Mouse (Mus musculus): ENCODE results near the gene Pnpla6. TPM values are rescaled to one million over a fixed set of nuclear protein-coding genes. Genes with fewer than 3 reads are reported as not detected.

Pnpla6 gene
- total and polyA plus RNA-seq, 3 experiments: 35.2 to 48.3 (median 38.8) TPM

DNA sequence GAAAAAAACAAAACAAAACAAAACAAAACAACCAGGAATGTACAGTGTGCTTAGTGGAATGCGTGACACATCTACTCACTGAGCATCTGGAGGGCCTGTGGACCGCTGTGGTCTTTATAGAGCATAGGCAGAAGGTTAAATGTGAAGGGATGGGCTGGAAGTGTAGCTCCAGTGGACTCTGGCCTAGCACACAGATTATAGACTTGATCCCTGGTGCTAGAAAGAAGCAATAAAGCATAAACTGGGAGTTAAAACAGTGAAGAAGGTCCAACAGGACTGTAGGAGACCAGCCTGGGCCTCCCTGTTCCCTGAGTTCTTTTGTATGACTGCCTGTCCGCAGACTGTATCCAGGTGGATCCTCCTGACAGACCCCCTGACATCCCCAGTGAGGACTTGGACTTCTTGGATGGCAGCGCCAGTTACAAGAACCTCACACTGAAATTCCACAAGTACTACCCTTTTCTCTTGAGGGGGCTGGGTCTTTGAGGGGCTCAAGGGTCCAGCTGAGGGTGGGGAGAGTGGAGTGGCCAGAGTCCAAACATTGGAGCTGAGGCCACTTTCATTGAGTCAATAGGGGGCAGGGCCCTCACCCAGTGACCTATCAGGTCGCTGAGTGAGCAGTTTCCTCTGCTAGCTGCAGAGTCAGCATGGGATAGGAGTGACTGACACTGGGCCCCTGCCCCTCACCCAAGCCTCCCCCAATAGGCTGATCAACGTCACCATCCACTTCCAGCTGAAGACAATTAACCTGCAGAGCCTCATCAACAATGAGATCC lies 7.0 kb upstream of the Pnpla6 start:
- DNase-seq: no peak

DNA sequence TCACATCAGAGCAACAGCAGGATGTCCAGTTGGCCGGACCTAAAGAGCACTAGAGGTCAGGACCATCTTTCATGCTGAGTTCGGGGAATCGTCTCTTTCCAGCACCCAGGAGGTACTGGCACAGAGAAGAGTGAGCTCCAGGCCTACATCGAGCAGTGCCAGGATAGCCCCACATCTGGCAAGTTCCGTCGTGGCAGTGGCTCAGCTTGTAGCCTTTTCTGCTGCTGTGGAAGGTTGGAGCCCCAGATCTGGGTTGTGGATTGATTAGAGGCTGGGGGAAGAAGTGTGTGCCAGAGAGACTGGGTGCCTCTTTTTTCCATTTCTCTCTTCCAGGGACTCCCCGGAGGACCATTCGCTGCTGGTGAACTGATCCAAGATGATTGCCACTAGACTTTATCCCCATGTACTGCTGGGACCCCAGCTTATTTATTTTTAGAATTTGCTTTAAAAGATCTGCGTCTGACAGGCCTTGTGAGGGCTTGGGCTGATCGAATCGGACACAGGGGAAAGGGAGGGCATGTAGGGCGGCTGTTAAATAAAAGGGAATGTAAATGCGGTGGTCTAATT lies 420 bp upstream of the Pnpla6 start:
- DNase-seq: no peak

DNA sequence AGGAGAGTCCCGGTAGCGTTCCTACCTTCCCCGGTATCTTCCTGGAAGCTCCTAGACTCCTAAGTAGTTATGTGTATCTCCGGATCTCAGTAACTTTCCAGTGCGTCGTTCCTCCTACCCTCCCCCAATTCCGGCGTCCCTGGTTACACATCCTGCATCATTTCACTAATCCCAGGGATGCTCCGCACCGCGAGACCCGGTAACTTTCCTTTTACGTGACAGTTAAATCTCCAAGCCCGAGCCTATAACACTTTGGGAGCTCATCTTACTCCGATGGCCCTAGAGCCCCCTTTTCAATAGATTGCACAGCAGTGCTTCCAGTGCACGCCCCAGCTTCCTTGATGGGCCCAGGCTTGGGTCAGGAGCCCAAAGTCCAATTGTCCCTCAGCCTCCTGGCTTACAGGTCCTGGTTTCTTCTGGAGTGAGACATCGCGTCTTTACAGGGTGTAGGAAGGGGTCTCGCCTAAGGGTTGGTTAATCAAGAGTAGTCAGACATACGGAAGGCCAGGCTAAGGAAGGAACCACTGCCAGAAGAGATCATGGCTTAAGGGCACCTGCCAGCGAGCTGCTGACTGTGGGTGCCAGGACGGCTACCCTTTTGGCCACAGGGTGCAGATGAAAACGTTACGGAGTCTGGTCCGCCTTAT lies 710 bp downstream of the Pnpla6 start:
- peak; percentile 69 for DNase-seq

DNA sequence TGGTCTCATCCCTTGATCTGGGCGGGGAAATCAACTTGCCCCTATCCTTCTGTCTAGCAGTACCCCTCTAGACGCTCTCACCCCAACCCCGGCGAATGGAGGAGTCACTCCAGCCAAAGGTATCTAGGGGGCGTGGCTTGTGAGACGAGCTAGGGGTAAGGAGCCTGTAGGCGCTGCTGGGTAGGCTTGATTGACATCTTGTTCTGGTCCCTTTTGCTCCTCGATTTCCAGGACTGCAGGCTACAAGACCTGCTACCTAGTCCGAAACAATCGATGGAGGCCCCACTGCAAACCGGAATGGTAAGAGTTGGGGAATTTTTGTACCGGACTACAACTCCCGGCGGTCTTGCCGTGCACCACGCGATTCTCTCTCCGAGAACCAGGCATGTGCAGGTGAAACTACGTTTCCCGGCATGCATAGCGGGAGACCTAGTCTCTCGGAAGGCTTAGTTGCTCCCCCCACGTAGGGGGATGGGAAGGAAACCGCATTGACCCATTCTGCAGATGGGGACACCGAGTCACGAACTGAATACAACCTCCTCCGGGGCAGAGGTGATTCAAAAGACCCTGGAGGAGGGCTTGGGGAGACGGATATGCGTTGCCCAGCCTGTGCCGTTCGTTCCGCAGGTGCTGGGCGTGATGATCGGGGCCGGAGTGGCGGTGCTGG lies 1.4 kb downstream of the Pnpla6 start:
- peak; percentile 95 for DNase-seq

DNA sequence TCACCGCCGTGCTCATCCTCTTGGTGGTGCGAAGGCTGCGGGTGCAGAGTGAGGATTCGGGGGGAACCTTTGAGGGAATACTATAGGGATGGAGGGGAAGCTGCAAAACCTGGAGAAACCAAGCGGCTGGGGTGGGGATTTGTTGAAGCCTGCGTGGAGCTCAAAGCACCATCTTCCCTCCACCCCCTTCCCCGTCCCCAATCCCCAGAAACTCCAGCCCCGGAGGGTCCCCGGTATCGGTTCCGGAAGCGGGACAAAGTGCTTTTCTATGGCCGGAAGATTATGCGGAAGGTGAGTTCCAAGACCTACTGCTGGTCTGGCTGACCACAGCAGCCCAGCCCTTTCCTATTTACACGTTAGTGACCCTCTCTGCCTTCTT lies 1.9 kb downstream of the Pnpla6 start:
- DNase-seq: no peak

DNA sequence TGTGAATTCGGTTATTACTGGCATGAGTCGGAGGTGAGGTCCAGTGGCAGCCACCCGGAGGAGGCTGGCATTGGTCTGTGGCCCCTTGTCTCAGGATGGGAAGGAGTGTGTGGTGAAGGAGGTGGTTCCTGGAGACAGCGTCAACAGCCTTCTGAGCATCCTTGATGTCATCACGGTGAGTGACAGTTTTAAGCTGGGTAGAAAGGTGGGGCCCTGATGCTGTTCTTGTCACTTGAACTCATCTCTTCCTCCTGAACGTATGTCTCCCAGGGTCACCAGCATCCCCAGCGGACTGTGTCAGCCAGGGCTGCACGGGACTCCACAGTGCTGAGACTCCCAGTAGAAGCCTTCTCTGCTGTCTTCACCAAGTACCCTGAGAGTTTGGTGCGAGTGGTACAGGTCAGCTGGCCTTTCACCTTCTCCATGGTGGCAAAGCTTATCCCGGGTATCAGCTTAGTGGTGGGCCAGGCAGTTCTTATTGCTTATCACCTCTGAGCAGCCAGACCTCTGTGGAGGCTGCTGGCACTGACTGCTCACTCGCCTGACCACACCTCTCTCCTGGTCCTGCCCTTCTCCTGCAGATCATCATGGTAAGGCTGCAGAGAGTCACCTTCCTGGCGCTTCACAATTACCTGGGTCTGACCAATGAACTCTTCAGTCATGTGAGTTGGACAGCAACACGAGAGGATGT lies 7.0 kb downstream of the Pnpla6 start:
- DNase-seq: no peak

DNA sequence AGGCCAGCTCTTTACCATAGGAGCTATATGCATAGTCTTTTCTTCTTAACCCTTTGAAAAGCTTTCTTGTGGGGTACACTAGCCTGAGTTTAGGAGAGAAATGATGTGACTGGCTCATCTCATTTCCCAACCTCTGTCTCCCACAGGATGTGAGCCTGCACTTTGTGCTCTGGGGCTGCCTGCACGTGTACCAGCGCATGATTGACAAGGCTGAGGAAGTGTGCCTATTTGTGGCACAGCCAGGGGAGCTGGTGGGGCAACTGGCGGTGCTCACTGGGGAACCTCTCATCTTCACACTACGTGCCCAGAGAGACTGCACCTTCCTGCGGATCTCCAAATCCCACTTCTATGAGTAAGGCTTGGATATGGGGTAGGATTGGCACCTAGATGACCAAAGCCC lies 15.6 kb downstream of the Pnpla6 start:
- no peak for DNase-seq

DNA sequence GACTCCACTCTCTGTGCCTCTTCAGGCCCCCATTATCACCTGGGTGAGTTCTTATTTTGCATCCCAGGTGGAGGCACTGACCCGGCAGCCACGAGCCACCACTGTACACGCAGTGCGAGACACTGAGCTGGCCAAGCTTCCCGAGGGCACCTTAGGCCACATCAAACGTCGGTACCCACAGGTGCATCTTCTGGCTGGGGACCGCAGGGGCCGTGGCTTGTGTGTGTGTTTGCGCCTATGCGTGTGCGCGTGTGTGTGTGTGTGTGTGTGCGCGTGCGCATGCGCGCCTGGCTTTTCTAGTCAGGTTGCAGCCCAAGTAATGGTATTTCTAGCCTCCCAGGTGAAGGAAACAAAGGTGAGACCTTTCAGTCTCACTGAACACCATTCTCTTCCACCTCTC lies 16.8 kb downstream of the Pnpla6 start:
- DNase-seq: no peak

DNA sequence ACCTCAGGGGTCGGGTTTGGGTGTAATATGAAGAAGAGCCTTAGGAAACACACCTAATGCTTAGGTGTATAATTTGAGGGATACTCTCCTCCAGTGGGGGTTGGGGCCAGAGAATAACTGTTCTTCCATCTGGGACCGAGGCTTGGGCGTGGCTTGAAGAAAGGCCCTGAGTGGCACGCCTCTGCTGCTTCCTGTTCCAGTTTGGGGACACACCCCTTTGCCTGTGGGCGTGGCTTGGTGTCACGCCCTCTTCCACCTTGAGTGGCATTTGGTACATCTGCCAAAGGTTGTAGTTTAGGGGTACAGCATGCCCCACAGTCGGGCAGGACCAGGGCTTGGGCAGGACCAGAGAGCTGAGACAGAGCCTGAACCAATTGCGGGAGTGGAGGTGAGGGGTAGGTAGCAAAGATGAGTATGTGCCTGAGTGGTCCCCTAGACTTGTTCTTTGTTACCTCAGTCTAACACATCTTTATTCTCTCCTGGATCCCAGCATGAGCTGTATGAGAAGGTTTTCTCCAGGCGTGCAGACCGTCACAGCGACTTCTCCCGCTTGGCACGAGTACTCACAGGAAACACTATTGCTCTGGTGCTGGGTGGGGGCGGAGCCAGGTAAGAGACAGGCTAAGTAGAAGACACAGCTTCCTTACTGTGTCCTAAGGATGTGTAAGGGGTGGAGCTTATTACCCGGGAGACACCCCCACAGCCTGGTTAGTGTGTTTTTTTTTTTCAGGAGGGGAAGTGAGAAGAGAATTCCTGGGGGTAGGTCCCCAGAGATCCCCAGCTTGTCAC lies 21.1 kb downstream of the Pnpla6 start:
- no peak for DNase-seq

DNA sequence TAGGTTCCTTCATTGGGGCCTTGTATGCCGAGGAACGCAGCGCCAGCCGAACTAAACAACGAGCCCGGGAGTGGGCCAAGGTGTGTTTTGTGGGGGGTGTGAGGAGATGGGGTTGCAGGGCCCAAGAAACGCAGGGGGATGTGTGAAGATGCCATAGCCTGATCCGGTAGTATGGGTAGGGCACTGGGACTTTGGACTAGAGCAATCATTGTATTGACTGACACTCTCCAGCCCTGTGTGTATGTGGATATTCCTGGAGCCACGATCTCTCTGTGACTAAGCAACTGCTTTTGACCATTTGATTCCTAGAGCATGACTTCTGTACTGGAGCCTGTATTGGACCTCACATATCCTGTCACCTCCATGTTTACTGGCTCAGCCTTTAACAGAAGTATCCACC lies 21.8 kb downstream of the Pnpla6 start:
- DNase-seq: no peak

DNA sequence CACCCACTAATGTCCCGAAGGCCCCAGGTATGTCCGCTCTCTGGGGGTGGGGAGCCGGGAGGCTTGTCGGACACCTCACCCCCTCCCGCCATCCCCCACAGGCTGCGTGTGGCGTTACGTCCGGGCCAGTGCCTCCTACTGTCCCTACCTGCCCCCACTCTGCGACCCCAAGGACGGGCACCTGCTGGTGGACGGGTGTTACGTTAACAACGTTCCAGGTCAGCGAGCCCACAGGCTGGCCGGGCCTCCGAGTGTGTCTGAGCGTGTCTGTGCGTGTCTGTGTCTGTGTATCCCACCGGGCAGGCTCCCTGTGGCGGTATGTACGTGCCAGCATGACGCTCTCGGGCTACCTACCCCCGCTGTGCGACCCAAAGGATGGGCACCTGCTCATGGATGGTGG lies 22.5 kb downstream of the Pnpla6 start:
- DNase-seq: no peak

DNA sequence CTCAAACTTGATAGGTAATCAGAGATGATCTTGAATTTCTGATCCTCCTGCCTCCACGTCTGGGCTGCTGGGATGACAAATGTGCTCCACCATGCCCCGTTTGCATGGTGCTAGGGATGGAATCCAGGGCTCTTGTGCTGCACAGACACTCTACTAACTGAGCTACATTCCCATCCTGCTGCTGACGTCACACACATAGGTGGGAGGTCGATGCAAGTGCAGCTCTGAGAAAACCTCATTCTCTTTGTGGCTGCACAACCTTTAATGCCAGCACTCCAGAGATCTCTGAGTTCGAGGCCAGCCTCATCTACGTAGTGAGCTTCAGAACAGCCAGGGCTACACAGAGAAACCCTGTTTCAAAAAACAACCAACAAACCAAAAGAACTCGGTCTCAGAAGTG lies 24.0 kb downstream of the Pnpla6 start:
- DNase-seq: no peak

DNA sequence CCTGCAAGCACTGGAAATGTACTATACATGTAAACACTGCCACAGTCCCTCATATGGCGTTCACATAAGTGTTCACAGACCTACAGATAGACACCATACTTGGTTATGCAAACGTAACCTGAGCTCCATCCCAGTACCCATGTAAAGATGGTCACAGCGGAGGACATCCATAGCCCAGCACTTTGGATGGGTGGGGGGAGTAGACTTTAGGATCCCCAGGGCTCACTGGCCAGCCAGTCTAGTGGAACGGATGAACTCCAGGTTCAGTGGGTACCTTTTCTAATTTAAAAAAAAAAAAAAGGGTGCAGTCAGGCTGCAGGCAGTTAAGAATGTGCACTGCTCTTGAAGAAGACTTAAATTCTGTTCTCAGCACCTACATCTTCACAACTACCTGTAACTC lies 24.9 kb downstream of the Pnpla6 start:
- DNase-seq: no peak

DNA sequence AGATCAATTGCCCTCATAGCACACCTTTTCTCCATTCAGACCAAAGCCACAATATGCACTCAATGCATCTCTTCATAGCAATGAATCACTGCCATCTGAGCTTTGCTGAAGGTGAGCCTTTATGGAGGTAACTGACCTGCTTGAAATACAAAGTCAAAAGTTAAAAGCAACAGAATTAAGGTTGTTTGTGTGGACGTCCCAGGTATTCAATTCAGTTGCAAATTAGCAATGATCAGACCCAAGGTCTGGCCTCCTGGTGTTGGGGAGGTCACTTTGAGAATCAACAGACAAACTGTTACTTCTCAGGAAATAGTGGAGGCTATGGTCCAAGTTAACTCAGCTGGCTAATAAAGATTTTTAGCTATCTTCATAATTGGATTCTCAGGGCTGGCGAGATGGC lies 31.3 kb downstream of the Pnpla6 start:
- no peak for DNase-seq

DNA sequence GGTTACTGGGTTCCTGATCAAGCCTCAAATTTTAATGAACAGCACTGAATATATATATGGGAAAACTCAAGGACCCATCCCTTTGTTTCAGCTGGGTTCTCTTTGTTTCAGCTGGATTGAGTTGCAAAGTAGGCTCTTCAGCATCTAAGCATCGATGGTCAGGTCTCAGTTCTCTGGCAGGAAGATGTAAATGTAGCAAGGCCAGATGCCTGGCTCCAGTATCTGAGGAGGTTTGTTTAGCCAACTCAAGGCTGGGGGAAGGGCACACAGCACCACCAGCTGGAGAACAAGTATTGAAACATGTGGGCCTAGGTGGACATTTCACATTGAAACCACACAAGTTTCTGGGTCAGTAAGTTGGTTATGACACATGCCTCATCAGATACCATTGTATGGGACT lies 37.1 kb downstream of the Pnpla6 start:
- DNase-seq: no peak

DNA sequence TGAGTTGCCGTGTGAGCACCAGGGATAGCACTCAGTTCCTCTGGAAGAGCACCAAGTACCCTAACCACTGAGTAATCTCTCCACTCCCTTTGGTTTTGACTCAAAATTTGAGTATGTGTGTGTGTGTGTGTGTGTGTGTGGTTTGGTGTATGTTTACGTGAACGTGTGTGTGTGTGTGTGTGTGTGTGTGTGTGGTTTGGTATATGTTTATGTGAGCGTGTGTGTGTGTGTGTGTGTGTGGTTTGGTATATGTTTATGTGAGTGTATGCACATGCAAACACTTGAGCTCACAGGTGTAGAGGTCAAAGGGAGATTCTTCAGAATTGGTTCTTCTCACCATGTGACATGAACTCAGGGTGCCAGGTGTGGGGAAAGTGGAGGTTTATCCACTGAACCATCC lies 40.9 kb downstream of the Pnpla6 start:
- DNase-seq: no peak

DNA sequence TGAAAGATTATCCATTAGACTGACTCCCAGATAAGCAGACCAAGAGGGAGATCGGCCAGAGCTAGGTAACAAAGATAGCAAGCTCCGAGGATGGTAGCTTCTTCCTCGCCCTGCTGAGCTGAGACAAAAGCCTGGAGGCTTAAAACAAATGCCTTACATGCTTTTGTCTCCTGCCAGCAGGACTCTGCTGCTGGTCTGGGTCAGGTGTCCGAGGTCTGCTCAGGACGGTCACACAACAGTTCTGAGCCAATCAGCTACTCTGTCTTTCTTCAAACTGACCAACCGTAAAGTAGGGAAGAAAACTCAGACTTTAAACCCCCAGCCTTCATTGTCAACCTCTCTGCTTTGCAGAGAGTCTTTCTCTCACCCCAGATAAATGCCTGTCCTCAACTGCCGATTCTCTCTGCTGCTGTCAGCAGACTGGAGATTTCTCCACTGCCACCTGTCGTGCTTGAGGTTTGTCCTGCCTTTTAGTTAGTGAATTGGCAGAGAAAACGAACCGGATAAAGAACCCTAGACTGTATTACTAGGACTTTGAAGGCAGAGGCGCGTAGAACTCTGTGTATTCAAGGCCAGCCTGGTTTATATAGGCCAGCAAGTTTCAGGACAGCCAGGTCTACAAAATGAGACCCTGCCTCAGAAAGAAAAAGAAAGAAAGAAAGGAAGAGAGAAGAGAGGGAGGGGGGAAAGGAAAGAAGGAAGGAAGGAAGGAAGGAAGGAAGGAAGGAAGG lies 52.6 kb downstream of the Pnpla6 start, which contains the start of gene C330021F23Rik:
TSS of gene C330021F23Rik (plus strand) at position 350 of the 731 bp plus-strand sequence.
- DNase-seq: no peak

DNA sequence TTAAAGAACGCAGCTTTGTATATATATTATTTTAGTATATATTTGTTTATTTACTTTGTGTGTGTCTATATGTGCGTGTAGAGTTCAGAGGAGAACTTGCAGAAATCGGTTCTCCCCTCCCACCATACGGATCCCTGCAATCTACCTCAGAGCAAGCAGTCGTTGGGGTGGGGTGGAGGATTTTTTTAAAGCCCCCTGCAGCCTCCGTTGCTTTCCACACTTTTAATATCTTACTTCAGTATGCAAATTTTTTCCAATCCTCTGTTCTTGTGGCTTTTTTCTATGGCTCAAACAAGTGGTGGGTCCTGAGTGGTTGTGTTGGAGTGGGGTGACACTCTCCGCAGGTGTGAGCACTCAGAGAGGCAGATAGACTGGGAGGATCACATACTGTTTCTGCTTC lies 53.2 kb downstream of the Pnpla6 start:
- DNase-seq: no peak

DNA sequence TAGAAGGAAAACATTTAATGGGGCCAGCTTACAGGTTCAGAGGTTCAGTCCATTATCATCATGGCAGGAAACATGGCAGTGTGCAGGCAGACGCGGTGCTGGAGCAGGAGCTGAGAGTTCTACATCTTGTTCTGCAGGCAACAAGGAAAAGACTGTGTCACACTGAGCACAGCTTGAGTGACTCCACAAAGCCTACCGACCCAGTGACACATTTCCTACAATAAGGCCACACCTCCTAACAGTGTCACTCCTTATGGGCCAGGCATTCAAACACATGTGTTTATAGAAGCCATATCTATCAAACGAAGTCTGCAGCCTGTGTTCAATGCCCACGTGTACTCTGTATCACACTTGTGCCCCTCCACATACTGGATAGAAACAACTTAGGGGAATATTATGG lies 54.6 kb downstream of the Pnpla6 start:
- no peak for DNase-seq

DNA sequence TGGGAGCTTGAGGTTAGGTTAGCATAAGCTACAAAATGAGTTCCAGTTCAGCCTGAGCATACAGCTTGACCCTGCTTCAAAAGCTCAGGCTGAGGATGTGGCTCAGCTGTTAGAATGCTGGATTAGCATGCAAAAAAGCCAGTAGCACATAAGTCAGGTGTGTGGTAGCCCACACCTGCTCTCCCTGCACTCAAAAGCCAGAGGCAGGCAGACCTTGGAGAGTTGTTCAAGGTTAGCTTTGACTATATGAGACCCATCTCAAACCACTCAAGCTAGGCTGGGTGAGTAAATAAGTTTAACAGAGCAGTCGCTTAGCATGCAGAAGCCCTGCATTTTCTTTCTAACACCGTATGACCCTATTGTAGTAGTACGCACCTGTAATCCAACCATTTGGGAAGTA lies 59.4 kb downstream of the Pnpla6 start:
- DNase-seq: no peak

Data from adrenal gland, adult 2 months (tissue).